Mouse (Mus musculus): ENCODE data around the gene Mfn2. TPM values are rescaled to one million over a fixed set of nuclear protein-coding genes. Genes with fewer than 3 reads are reported as not detected.

The Mfn2 gene
- polyA plus RNA-seq (2016; fragmentation: Nextera tagmentation; extraction: Ambion mirVana) = 32.3 and 32.5 TPM in 2 replicates

DNA sequence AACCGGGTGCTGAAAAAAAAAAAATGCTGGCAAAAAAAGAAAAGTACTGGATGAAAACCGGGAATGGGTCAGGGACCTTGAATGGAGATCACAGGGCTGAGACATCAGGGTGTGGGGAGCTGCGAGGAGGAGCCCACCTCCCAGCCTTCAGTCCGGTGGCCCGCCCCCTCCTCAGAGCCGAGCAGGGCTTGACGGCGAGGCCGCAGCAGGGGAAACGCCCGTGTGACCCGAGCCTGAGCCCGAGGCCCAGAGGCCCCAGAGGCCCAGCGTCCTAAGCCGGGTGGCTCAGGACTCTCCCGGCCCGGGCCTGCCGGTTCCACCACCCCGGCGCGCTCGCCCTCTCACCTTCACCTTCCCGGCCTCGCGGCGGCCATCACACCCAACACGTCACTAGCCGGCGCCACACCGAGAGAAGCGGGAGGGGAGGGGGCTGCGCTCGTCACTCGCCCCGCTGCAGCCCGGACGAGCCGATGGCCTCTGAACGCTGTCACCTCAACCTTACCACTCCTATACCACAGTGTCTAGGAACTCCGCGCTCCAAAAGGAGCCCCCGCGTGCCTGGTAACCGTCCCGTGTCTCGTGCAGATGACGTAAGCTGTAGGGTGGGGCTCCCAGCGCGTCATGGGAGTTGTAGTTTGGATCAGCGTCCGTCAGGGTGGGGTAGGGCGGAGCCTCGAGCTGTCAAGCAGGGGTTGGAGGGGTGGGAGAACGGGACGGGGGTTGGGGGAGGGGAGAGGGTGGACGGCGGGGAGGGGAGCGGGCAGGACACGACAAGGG lies at the start of gene Mfn2:
TSS of gene Mfn2 (minus strand) at position 392 of the 777 bp plus-strand sequence.
- peak within 1 kb of the TSS; percentile 70 for H3K4me2 ChIP-seq
- H3K27ac ChIP-seq = peak within 1 kb of the TSS; percentile 83
- H3K36me3 ChIP-seq = peaks cover 32% of the 10 kb centered on the region
- peak within 1 kb of the TSS; percentile 84 for H3K9ac ChIP-seq (replicated peaks)
- ATAC-seq (ENCODE audit: insufficient number of reproducible peaks, insufficient read depth, low FRiP score, low TSS enrichment, low read depth) = peak; percentile 89
- H3K27me3 ChIP-seq = no peaks in the 10 kb centered on the region
- H3K4me1 ChIP-seq (replicated peaks) = peaks cover 9% of the 10 kb centered on the region
- no peaks in the 10 kb centered on the region for H3K9me3 ChIP-seq
- peak within 1 kb of the TSS; percentile 89 for H3K4me3 ChIP-seq (replicated peaks)
- under 1% methylated on average over 59 of the region's 59 CpGs for WGBS

DNA sequence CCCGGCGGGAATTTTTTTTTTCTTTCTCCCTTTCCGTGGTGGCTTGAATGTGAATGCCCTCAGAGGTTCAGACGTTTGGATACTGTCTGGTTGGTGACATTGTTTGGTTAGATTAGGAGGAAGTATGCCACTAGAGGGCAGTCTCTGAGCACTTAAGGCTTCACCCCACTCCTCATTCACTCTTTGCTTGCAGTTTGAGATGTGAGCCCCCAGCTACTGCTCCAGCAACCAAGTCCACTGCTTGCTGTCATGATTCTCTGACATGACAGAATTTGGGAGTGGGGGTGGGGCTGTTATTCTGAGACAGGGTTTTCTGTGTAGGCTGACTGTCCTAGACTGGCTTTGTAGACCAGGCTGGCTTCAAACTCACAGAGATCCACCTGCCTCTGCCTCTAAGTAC lies 49.1 kb upstream of the Mfn2 start:
- 6% methylated on average over 4 of the region's 4 CpGs for WGBS
- H3K4me1 ChIP-seq (replicated peaks) = no peaks in the 10 kb centered on the region
- H3K27ac ChIP-seq = no peak overlapping the region
- H3K4me2 ChIP-seq = no peak overlapping the region
- ATAC-seq (ENCODE audit: insufficient number of reproducible peaks, insufficient read depth, low FRiP score, low TSS enrichment, low read depth) = no peak
- no peaks in the 10 kb centered on the region for H3K9me3 ChIP-seq
- H3K36me3 ChIP-seq = peaks cover 4% of the 10 kb centered on the region; the same call in 1 of the 2 replicates
- no peaks in the 10 kb centered on the region for H3K27me3 ChIP-seq
- no peak overlapping the region for H3K4me3 ChIP-seq (replicated peaks)
- no peak overlapping the region for H3K9ac ChIP-seq (replicated peaks)

DNA sequence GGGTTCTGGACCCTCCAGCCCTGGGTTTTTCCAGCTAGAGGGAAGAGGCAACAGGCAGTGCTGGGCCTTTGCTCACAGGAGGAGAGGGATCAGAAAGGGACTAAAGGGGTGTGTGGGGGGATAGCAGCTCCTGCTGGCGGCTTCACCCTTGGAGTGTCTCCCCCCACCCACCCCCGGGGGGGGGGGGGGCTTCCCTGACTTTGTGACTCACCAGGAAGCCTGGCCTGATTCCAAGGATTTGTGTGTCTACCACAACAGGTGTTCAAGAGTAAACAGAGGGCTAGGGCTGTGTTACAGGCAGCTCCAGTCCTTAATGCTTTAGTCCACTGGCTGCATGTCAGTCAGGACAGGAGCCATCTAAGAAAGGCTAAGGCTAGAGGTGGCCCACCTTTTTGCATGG lies 43.0 kb upstream of the Mfn2 start:
- Histone ChIP-seq H3K27me3 (no peaks in the 10 kb centered on the region), H3K36me3 (peaks cover 60% of the 10 kb centered on the region), H3K4me1 (replicated peaks) (peaks cover 9% of the 10 kb centered on the region), H3K4me3 (replicated peaks) (no peak overlapping the region), H3K27ac (no peak overlapping the region), H3K9ac (replicated peaks) (no peak overlapping the region), H3K4me2 (no peak overlapping the region), H3K9me3 (no peaks in the 10 kb centered on the region)
- 46% methylated on average over 2 of the region's 2 CpGs for WGBS
- ATAC-seq (ENCODE audit: insufficient number of reproducible peaks, insufficient read depth, low FRiP score, low TSS enrichment, low read depth) = no peak

DNA sequence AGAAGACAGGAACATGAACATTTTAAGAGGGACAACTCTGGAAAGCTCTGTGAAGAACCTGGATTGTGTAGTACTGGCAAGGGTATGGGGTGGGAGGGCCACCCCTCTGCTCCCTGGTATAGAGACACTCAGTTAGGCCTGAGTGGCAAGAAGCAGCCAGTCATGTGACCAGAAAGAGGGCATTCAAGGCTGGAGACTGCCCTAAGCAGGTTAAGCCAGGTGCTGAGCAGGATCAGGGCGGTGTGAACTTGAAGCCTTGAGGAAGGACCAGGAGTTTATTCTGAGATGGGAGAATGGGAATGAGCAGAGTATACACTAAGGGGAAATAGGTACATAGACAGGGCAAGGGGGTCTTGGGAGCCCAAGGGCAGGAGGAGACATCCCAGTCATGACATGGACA lies 38.5 kb upstream of the Mfn2 start:
- peak overlapping the region; percentile 4; the same call in 1 of the 2 replicates for H3K4me2 ChIP-seq
- H3K9me3 ChIP-seq = no peaks in the 10 kb centered on the region
- H3K27ac ChIP-seq = no peak overlapping the region
- ATAC-seq (ENCODE audit: insufficient number of reproducible peaks, insufficient read depth, low FRiP score, low TSS enrichment, low read depth) = no peak
- H3K27me3 ChIP-seq = no peaks in the 10 kb centered on the region
- peaks cover 37% of the 10 kb centered on the region for H3K4me1 ChIP-seq (replicated peaks)
- H3K4me3 ChIP-seq (replicated peaks) = no peak overlapping the region
- peaks cover 51% of the 10 kb centered on the region for H3K36me3 ChIP-seq
- 90% methylated on average over 1 of the region's 1 CpGs for WGBS
- no peak overlapping the region for H3K9ac ChIP-seq (replicated peaks)

DNA sequence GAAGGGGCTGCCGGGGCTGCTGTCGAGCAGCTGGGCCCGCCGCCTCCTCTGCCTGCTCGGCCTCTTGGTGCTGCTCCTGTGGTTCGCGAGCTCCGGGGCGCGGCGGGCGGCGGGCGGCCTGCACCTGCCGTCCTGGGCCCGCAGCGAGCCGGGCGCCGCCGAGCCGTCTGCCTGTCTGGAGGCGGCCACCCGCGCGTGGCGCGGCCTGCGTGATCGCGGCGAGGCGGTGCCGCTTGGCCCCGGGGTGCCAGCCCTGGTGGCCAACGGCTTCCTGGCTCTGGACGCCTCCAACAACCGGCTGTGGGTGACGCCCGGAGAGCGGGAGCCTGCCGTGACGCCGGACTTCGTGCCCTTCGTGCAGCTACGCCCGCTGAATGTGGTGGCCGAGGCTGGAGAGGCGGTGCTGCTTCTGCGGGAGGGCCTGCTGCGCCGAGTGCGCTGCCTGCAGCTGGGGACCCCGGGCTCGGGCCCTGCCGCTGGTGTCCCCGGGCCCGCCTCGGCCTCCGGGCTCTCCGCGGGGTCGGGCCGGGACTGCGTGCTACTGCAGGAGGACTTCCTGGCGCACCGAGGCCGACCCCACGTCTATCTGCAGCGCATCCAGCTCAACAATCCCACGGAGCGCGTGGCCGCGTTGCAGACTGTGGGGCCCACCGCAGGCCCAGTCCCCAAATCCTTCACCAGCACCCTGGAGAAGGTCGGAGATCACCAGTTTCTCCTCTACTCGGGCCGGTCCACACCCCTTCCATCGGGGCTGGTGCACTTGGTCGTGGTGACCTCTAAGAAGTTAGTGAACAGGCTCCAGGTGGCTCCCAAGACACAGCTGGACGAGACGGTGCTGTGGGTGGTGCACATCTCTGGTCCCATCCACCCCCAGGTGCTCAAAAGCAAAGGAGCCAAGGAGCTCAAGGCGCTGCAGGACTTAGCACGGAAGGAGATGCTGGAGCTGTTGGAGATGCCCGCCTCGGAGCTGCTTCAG lies 36.8 kb upstream of the Mfn2 start:
- peak overlapping the region; percentile 99 for H3K4me3 ChIP-seq (replicated peaks)
- 7% methylated on average over 74 of the region's 88 CpGs for WGBS
- H3K9ac ChIP-seq (replicated peaks) = peak overlapping the region; percentile 91
- H3K4me1 ChIP-seq (replicated peaks) = peaks cover 45% of the 10 kb centered on the region
- H3K36me3 ChIP-seq = peaks cover 36% of the 10 kb centered on the region
- no peaks in the 10 kb centered on the region for H3K9me3 ChIP-seq
- H3K4me2 ChIP-seq = peak overlapping the region; percentile 100
- H3K27ac ChIP-seq = peak overlapping the region; percentile 50; the same call in 1 of the 2 replicates
- ATAC-seq (ENCODE audit: insufficient number of reproducible peaks, insufficient read depth, low FRiP score, low TSS enrichment, low read depth) = peak; percentile 22; the same call in 1 of the 2 replicates
- no peaks in the 10 kb centered on the region for H3K27me3 ChIP-seq

DNA sequence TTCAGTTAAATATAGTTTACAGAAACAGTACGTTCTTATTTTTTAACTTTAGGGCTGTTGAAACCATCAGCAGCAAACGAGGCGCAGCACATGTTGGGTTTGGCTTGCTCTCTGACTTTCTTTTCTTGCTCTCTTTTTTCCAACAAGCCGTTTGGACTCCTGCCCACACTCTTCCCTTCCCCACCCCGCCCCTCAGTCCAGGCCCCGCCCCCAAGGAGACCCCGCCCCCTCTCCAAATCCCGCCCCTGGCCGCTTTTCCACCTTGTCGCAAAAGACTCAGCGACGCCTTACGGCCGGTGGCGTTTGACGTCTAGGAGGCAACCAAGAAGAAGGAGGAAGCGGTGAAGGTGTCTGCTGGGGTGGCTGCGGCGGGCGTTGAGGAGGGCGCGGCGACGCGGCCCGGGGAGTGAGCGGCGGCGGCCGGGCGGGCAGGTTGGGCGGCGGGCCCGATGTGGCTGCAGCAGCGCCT lies 36.1 kb upstream of the Mfn2 start, which contains the start of gene 2510039O18Rik:
TSS of gene 2510039O18Rik (plus strand) at position 320 of the 469 bp plus-strand sequence.
- WGBS = 3% methylated on average over 25 of the region's 35 CpGs
- peaks cover 28% of the 10 kb centered on the region for H3K36me3 ChIP-seq

DNA sequence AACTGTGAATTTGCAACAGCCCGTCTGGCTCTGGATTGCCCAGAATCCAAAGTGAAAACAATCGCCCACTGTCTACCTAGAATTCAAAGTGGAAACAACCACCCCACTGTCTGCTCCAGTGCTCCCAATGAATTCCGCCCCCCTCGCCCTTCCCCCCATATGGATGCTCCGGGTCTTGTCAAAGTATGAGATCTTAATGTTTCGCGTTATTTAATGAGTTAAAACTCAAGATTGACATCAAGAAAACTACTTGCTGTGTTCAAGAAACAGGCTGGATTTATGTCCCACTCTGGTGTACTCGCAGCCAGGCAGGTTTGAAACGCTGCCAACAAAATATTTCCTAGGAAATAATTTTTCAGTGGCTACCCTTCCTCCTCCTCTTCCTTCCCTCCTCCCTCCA lies 35.6 kb upstream of the Mfn2 start:
- Histone ChIP-seq H3K9me3 (no peaks in the 10 kb centered on the region), H3K4me2 (peak overlapping the region; percentile 100), H3K4me3 (replicated peaks) (0 out of 2 replicates have a peak overlapping the region, but pooled peaks have one; percentile 99), H3K9ac (replicated peaks) (no peak overlapping the region), H3K36me3 (peaks cover 23% of the 10 kb centered on the region), H3K4me1 (replicated peaks) (peaks cover 53% of the 10 kb centered on the region), H3K27me3 (no peaks in the 10 kb centered on the region), H3K27ac (peak overlapping the region; percentile 89)
- 58% methylated on average over 9 of the region's 9 CpGs for WGBS
- ATAC-seq (ENCODE audit: insufficient number of reproducible peaks, insufficient read depth, low FRiP score, low TSS enrichment, low read depth) = no peak

More for the DNA sequence above, 36.1 kb upstream of the Mfn2 start, which contains the start of gene 2510039O18Rik:
- Histone ChIP-seq H3K9me3 (no peaks in the 10 kb centered on the region), H3K4me3 (replicated peaks) (peak within 1 kb of the TSS; percentile 99), H3K4me1 (replicated peaks) (peaks cover 48% of the 10 kb centered on the region), H3K27me3 (no peaks in the 10 kb centered on the region), H3K4me2 (peak within 1 kb of the TSS; percentile 100), H3K9ac (replicated peaks) (peak within 1 kb of the TSS; percentile 91), H3K27ac (peak within 1 kb of the TSS; percentile 89)
- ATAC-seq (ENCODE audit: insufficient number of reproducible peaks, insufficient read depth, low FRiP score, low TSS enrichment, low read depth) = peak; percentile 29; the same call in 1 of the 2 replicates

DNA sequence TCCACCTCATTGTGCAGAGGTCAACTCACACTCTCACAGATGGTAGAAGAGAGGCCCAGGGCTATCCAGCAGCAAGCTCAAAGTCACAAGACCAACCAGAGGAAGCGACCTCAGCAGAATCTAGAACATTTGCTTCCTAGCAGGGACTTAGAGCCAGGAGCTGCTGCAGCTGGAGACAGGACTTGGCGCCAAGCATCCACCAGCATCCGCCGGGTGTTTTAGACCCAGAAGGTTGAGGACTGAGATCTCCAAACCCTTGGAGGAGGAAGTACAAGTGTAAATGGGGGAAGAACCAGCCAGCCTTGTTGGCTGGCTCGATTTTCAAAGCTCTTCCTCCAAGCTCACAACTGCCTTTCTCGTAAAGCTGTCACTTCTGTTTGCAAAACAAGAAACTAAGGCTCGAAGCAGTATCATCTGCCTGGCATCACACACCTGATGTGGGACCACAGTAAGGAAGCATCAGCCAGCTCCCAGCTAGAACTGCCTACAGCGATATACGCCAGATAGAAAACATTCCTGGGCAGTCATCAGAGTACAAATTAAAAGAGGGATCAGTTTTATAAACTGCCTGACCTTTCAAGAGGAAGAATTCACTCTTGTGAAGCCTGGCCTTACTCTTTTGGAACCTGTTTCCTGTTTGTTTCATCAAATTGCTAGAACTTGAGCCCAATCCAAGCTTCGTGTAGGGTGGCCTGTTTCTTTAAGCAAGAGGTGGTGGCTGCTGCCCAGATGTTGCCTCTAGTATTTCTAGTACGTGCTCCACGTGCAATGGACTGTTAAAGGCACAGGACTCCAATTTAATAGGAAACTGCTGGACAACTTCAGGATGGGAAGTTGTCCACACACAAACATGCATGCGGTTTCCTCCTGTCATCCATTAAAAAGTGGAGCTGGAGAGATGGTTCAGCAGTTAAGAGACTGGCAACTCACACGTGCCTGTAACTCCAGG lies 33.9 kb upstream of the Mfn2 start:
- Histone ChIP-seq H3K36me3 (peaks cover 7% of the 10 kb centered on the region; the same call in 1 of the 2 replicates), H3K4me3 (replicated peaks) (no peak overlapping the region), H3K27me3 (no peaks in the 10 kb centered on the region), H3K9me3 (no peaks in the 10 kb centered on the region), H3K27ac (peak overlapping the region; percentile 89), H3K4me1 (replicated peaks) (peaks cover 68% of the 10 kb centered on the region), H3K9ac (replicated peaks) (no peak overlapping the region), H3K4me2 (no peak overlapping the region)
- 38% methylated on average over 14 of the region's 14 CpGs for WGBS
- no peak for ATAC-seq (ENCODE audit: insufficient number of reproducible peaks, insufficient read depth, low FRiP score, low TSS enrichment, low read depth)

DNA sequence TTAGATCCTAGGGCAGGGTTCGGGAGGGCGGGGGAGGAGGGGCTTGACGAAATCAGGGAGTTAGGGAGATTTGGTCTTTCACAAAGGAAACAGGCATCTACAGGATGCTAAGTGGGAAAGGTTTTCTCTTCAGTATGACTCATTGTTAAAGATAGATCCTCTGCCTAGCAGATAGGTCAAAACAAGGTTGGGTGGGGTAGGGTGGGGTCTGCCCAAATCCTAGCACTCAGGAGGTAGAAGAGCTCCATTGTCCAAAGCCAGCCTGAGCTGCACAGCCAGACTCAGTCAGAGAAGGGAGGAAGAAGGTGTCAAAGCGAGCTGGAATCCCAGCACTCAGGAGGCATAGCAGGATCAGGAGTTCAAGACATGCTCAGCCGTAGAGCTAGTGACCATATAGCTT lies 33.0 kb upstream of the Mfn2 start:
- Histone ChIP-seq H3K9me3 (no peaks in the 10 kb centered on the region), H3K27me3 (no peaks in the 10 kb centered on the region), H3K4me2 (no peak overlapping the region), H3K9ac (replicated peaks) (no peak overlapping the region), H3K4me3 (replicated peaks) (no peak overlapping the region), H3K4me1 (replicated peaks) (peaks cover 62% of the 10 kb centered on the region), H3K36me3 (no peaks in the 10 kb centered on the region; the same call in 1 of the 2 replicates), H3K27ac (no peak overlapping the region)
- ATAC-seq (ENCODE audit: insufficient number of reproducible peaks, insufficient read depth, low FRiP score, low TSS enrichment, low read depth) = no peak
- 74% methylated on average over 5 of the region's 5 CpGs for WGBS

DNA sequence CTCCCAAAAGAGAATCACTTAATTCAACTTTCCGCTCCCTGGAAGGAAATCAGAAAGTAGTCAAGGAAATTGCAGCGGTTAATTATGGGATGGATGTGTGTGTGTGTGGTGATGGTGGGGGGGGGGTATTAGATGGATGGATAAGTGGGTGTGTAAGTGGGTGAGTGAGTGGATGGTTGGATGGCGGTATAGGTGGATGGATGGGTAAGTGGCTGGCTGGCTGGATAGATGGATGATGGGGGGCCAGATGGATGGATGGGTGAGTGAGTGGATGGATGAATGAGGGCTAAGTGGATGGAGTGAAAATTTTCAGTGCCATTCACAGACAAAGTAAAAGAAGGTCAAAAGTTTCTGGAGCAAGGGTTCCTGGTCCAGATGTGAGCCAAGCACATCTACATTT lies 32.5 kb upstream of the Mfn2 start:
- 51% methylated on average over 3 of the region's 3 CpGs for WGBS
- peak overlapping the region; percentile 75 for H3K4me3 ChIP-seq (replicated peaks)
- H3K27me3 ChIP-seq = no peaks in the 10 kb centered on the region
- H3K36me3 ChIP-seq = no peaks in the 10 kb centered on the region; the same call in 1 of the 2 replicates
- H3K4me2 ChIP-seq = peak overlapping the region; percentile 75
- no peak for ATAC-seq (ENCODE audit: insufficient number of reproducible peaks, insufficient read depth, low FRiP score, low TSS enrichment, low read depth)
- peak overlapping the region; percentile 90 for H3K27ac ChIP-seq
- peaks cover 57% of the 10 kb centered on the region for H3K4me1 ChIP-seq (replicated peaks)
- no peaks in the 10 kb centered on the region for H3K9me3 ChIP-seq
- peak overlapping the region; percentile 85 for H3K9ac ChIP-seq (replicated peaks)
